Mouse (Mus musculus): Measurements from ENCODE around the gene Ctsw.
"Not testable (repeated sequence)": the region's sequence is repeated elsewhere in the genome, so short reads cannot be mapped to it uniquely, and the experiment has no call there.

Gene Ctsw

DNA sequence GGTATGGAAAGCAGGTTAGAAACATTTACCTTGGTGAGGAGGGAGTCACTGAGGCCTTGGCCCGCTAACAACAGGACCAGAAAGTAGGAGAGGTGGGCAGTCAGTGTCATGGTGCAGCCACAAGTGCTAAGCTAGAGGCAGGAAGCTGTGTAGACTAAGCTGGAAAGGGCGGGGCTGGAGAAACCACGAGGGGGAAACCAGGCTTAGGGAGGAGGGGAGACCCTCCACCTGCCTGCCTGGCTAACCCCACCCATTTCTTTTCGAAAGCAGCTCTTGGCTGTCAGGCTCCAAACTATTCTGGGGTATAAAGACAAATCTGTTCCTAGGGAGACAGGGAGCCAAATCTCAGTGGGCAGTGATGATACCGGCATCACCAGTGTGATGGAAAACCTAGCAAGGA lies at the start of gene Ctsw:
Gene Ctsw, minus strand, starts transcription at position 134 of the 400 bp plus-strand sequence.
- DNase-seq, result no peak

DNA sequence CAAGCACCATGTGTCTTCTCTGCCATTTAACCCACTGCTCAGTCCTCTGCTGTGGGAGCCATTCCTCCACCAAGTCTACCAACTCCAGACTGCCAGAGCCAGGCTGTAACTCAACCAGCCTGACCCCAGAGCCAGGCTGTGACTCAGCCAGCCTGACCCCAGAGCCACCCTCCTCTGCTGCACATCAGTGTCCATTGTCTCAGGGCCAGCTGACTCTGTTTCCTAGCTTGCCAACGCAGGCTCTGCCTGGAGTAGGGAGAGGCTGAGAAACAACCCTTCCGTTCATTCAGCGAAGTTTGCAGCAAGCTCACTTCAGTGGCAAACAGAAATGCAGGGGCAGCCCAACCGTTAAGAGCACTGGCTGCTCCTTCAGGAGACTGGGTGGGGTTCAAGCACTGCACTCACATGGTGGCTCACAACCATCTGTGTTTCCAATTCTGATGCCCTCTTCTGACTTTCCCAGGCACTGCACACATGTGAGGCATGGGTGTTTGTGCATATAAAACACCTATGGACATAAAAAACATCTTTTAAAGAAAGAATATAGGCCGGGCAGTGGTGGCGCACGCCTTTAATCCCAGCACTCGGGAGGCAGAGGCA lies 48.7 kb upstream of the Ctsw start:
- DNase-seq, result no peak

DNA sequence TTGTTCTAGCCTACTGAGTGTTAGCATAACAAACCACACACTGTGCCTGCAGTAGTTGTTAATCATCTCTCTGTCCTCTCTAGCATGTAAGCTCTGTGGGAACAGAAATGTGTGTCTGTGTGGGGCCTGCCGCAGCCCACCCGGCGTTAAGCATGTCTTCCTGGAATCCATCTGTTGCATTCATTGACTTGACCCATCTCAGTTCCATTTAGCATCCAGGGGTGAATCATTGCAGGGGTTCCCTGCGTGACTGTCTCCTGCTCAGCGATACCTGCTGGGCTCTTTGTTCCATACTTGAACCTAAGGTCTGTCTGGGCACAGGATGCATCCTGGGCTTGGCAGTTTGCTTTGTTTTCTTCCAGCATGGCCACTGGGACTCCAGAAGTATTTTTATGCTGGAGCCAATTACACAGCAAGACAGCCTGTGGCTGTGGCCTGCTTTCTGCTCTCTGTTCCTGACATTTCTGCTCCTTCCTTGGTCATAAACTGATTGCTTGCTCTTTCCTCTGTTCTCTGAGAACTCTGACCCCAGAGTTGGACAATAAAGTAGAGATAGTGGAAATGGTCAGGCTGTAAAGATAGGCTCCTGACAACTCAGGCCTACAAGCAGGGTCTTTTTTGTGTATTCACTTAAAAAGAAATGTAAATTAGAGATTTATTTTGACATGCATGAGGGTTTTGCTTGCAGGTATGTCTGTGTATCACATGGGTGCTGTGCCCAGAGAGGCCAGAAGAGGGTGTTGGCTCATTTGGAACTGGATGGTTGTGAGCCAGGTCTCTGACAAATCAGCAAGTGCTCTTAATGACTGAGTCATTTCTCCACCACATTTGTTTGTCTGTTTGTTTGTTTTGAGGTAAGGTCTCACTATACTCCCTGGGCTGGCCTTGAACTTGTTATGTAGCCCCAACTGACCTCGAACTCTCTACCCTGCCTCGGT lies 47.8 kb upstream of the Ctsw start:
- DNase-seq, result no peak

DNA sequence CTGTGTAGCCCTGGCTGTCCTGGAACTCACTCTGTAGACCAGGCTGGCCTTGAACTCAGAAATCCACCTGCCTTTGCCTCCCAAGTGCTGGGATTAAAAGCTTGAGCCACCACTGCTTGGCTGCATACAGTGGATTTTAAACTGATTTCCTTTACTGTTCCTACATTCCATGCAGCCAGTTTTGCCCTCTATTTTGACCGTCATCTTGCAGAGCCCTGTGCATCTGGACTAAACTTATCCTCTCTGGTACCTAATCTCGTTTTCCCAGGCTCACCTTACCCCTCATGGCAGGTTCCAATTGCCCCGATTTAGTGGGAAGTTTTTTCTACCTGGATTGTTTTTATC lies 44.7 kb upstream of the Ctsw start:
- no peak for DNase-seq

DNA sequence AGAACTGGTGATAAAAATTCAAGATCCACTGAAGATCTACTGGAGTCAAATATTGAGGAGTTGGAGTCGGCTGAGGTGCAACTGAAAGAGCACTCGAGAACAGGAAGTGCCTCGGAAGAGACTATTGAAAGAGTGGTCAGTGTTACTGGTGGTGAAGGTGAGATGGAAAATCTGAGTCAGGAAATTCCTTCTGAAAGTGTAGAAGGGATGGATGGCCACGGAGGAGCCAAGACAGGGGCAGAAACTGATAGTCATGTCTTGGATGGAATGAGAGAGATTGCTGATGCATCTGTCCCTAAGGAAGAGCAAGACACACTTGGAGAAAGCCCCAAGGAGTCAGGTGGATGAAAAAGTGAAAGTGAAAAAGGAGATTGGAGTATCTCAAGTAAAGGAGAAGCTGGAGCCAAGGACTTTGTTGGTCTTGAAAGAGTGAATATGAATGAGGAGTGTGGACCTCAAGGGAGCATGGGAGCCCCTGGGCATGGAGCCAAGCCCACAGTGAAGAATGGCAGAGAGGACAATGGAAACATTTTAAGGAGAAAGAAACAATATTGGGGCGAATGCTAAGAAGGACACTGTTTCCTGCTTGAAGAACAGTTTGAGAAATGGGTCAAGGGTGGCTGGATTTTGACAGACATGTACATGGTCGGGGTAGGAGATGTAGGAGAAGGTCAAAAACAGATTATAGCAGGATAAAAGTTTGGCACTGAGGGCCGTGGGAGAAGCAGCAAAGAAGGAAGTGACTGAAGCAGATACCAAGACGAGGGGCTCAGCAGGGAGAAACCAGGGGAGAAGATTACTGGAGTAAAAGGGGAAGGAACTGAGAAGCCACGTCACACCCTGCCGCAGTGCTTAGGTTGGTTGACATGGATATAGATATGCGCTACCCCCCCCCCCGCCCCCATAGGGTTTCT lies 44.0 kb upstream of the Ctsw start:
- DNase-seq, result no peak

DNA sequence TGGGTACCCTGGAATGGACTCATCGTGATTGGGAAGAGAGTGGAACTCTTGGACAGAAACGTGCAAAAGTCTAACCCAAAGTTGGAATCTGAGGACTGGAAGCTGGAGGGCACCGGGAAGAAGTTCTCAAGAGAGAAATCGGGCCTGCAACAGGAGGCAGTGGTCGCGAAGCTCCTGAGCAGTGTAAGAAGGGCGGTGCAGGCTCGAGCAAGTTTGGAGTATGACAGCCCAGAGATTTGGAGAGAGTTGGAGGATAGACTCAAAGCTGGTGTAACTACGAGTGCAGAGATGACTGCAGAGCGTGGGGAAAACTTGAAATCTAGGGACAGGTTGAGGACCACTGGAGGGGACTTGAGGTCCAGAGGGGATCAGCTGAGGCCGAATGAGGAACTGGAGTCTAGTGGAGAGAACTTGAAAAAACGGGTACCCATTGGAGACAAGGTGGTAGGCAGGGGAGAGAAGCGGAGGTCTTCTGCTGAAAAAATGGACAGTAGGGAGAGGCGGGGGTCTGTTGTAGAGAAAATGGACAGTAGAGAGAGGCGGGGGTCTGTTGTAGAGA lies 42.8 kb upstream of the Ctsw start:
- DNase-seq, result no peak

DNA sequence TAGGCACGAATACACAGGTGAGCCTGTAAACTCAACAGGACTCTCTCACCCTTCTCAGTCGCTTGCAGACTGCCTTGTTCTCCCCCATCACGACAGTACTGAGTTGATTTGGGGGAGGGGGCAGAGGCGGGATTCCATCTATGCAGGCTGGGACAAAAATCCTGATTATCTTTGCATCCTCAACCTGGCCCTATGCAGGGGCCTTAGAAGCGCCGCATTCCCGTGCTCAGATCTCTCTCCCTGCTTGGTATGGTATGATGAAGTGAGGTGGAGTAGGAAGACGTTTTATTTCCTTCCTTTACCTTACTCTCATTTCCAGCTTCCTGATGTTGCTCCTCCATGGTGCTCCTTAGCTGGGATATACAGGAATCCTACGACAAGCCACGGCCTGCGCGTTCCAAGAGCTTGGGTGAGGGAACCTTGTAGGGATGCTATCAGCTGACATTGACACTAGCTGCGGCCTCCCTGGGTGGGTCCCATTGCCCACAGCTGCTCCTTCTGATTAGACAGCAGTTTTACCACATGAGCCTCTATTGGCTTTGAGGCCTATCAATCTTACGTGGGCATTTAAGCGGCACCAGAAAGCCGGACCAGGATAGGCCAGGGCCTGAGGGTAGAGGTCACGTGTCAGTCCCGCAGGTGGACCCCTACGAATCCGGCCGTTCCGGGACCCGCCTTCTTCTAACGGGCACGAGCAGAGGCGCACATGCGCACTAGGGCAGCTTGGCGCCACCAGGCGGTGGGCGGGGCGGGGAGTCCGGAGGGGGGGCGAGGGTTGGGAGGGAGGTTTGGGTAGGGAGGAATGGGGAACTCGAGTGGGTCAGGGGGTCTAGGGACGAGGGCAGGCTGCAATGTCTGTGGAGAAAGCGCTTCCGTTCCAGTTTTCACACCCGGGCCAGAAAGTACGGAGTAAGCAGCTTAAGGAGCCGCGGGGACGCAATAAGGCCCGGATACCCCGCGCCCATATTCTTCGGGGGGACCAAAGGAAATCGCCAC lies 42.0 kb upstream of the Ctsw start, which contains the start of gene Snx32:
Gene Snx32, minus strand, starts transcription at position 508 of the 996 bp plus-strand sequence.
- DNase-seq, result peak; percentile 99

DNA sequence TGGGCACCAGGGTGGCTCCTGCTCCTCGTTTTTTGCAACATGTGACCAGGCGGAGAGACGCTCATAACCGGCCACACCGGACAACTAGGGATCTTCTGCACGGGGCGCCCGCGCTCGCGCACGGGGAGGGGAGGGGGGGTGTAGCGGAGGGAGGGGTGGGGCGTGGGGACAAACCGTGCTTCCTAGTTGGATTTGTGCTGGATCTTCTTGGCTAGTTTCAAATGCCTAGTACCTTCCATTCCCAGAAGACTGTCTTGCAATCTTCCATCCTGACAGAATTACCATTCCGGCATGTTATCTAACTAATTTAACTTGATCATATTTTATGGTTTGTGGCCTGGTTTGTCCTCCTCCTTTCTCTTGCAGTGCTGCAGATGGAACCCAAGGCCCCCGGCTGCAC lies 35.4 kb upstream of the Ctsw start, which contains the start of gene 1700020D05Rik:
Gene 1700020D05Rik, minus strand, starts transcription at position 101 of the 400 bp plus-strand sequence.
- DNase-seq, result no peak

DNA sequence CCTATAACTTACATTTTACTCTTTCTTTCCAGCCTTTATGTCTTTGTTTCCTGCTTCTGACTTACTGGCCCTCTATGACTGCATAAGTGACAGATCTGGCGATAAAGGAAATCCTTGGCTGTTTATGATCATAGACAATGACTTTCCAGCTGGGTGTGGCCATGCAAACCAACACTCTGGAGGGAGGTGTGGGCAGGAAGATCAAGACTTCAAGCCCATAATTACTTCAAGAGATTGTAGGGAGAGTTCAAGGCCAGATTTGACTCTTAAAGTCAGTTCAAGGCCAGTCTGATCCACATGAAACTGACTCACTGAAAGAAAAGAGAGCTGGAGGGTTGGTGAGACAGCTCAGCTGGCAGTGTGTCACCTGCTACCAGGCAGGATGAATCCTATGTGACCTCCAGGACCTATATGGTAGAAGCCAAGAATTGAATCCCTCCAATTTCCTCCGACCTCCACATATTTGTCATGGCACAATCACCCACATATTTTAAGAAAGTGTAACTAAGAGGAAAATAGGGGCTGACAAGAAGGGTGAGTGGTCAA lies 32.1 kb upstream of the Ctsw start:
- no peak for DNase-seq

DNA sequence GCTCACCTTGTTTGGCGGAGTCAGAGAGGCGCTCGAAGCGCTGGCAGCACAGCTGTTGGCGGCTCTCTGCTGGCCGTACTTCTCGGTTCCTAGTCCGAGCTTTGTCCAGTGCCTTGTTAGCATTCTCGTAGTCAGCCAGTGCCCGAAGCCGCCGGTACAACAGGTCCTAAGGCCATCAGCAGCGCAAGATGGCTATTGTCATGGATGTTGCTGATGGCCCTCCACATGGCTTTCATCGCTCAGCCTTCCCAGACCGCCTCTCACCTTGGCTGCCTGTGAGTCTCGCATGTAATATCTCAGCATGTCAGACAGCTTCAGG lies 27.7 kb upstream of the Ctsw start:
- DNase-seq, result no peak

DNA sequence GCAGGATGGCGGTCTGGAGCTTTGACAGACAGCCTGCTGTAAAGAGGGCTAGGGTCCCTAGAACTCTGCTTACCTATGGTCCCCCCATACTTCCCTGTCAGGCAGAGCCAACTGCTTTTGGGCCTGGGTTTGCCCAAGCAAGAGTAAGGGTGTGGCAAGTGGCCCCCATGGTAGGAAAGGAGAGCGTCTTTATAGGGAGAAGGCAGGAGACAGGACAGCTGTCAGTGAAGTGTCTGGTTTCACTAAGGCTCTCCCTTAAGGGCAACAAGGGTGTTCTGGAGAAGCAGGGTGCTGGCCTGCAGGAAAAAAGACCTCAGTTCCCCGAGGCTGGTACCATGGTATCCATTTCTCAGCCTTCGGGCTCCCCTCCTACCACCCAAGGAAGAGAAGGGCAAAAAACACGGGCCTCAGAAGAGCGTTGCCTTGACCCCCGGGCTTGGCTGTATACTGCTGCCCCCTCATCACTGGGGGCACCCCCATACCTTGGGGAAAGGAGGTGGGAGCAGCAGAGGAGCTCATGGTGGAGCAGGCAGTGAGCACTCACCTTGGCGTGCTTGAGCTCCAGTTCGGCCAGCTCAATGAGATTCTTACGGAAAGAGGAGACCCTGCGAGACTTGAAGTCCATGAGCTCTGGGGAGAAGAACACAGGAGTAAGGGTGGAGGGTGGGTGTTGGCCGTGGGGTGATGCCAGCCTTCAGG lies 27.2 kb upstream of the Ctsw start:
- no peak for DNase-seq

DNA sequence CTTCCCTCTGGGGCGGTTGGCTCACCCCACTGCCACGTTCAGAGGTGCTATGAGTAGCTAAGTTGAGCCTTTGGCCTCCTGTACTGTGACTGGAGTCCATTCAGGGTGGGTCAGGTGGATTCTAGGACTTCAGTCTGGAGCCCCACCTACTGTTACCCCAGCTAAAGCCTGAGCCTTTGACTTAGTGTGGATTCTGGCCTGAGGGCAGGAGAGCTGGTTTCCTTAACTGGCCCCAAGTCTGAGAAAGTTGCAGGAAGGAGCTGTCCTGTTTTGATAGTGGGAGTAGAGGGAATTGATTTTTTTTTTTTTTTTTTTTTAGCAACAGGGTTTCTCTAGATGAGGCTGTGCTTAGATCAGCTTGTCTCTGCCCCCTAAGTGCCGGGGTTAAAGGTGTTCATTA lies 26.0 kb upstream of the Ctsw start:
- DNase-seq, result no peak

DNA sequence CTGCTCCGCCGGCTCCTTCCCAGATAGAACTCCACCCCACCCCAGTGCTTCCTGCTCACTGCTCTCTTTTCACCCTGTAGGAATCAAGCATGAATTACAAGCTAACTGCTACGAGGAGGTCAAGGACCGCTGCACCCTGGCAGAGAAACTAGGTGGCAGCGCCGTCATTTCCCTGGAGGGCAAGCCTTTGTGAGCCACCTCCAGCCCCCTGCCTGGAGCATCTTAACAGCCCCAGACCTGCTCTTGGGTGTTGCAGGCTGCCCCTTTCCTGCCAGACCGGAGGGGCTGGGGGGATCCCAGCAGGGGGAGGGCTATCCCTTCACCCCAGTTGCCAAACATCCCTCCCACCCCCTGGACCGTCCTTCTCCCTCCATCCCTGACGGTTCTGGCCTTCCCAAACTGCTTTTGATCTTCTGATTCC lies 25.0 kb upstream of the Ctsw start:
- not testable (repeated sequence) for DNase-seq

DNA sequence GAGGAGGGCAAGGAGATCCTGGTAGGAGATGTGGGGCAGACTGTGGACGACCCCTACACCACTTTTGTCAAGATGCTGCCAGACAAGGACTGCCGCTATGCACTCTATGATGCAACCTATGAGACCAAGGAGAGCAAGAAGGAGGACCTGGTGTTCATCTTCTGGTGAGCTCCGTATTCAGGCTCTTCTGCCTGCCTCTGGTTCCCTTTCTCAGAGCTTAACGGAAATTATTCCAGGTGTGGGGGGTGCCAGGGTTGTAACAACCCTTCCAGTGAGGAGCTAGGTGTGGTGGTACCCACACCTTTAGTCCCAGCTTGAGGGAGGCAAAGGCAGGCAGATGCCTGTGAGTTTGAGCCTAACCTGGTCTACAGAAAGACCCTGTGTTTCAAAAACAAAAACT lies 24.3 kb upstream of the Ctsw start:
- no peak for DNase-seq

DNA sequence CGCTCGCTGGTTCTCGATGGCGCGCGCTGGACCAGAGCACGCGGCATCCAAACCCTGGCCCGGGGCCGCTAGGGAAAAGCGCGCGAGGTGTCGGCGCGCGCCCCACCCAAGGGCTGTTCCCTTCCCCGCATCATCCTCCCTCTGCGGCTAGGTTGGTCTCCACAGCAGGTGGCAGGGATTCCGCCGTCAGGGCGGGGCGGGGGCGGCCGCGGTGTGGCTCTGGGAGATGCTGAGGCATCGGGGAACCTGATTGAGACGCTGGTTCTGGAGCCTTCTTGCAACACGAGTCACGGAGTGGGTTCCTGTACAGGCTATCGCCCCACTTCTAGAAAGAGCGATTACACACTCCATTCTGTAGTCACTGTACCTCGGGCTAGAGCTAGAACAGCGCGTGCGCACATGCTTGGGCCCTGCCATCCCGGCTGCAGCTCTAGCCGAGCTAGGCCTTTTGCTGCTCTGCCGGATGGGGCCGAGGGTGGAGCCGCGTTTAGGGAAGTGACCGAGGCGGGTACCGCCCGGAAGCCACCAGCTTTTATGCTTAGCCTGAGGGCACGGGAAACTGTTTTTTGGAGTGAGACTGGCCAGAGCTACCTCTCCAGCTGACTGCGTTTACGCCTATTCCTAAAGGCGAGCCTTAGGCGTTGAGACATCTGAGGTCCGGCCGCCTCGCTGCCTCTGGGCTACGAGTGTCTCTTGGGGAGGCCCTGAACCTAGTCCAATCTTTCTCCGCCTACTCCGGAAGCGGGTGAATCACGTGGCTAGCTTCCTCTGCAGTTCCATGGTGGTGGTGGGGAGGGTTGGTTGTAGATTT lies 22.8 kb upstream of the Ctsw start:
- peak; percentile 79 for DNase-seq

DNA sequence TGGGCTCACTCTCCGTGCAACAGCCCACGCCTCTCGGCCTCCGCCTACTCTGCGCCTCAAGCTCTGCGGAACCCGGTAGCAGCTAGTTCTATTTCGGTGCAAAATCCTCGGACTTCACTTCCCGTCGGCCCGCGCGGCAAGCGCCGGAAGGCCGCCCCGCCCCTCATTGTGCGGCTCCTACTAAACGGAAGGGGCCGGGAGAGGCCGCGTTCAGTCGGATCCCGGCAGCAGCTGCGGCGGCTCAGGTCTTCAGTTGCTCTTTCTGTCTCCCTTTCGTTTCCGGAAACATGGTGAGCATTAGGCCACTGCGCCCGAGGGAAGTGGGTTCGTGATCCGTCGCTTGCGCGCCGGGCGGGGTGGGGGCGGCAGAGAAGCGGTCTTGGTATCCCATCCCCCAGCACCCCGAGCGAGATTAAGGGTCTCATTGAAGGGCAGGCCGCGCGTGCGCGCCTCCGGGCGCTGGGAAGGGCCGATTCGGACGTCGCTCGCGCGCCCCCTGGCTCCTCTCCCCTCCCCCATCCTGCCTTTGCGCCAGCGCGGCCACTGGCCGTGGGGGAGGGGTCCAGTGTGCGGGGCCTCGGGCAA lies 22.1 kb upstream of the Ctsw start, which contains the start of gene Cfl1:
Gene Cfl1, plus strand, starts transcription at position 143 of the 585 bp plus-strand sequence.
- peak; percentile 90 for DNase-seq

DNA sequence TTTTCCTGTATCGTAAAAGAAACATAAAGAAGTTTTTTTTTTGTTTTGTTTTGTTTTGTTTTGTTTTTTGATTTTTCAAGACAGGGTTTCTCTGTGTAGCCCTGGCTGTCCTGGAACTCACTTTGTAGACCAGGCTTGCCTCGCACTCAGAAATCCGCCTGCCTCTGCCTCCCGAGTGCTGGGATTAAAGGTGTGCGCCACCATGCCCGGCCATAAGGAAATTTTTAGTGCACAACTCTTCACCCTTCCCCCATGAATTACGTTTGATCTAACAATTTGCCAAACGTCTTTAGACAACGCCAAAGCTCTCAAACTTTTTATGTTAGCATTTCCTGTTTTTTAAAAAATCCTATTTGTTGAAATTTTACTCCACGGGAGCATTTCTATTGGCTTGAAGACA lies 21.4 kb upstream of the Ctsw start:
- not testable (repeated sequence) for DNase-seq

DNA sequence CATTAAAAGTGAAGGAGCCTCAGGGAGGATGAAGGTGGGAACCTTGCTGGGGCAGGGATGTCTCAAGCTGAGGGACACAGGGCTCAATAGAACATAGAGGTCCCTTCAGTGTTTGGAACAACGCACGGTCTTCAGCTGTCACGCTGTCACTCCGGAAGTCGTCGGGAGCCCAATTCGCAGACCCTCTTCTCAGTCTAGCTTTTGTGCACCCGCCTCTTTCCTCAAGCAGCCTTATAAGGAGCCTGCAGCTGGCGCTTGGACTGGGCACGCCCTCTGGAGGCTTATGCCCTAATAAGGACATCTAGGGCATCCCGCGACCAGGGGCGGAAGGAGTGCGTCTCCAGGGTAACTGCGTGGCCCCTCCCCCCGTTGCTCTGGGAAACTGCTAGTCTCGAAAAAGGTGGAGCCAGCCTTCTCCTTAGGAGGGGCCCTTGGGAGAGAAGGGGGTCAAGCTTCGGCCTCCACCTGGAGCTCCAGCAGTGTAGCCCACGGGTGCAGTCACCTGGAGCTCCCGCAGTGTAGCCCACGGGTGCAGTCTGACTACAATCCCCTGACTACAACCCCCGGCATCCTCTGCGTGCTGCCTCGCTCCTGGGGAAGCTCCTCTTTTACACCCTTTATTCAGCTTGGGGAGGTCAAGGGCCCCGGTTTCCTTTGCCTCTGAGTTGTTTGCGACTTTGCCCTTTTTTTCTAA lies 20.7 kb upstream of the Ctsw start:
- peak; percentile 92 for DNase-seq
